Mouse (Mus musculus): ENCODE measurements at regions not wholly inside any gene's neighbourhood (a gene's known extent, or its start where the extent isn't known, plus 50 kb on each side); places are given as distances from the start of the nearest gene placed in this dataset.
"Not testable (repeated sequence)": the region's sequence is repeated elsewhere in the genome, so short reads cannot be mapped to it uniquely, and the experiment has no call there.

- no peak for ATAC-seq (ENCODE audit: insufficient number of reproducible peaks, insufficient read depth, low FRiP score, low TSS enrichment, low read depth)
- no peak overlapping the region for H3K27ac ChIP-seq
- no peaks in the 10 kb centered on the region for H3K27me3 ChIP-seq
- no peaks in the 10 kb centered on the region for H3K36me3 ChIP-seq
- no peak overlapping the region for H3K4me3 ChIP-seq (replicated peaks)
- H3K9me3 ChIP-seq, result no peaks in the 10 kb centered on the region
- H3K4me2 ChIP-seq, result no peak overlapping the region
- peaks cover 4% of the 10 kb centered on the region; the same call in 1 of the 2 replicates for H3K4me1 ChIP-seq (replicated peaks)
- H3K9ac ChIP-seq (replicated peaks), result no peak overlapping the region
- 83% methylated on average over 4 of the region's 4 CpGs for WGBS
These were observed 164.3 kb upstream of the Speer4f2 start for GRCm38 (mm10) chr5:17208554-17209283.

GRCm38 (mm10) chr5:17210723-17211245 is 162.2 kb upstream of the Speer4f2 start:
- Histone ChIP-seq H3K36me3 (no peaks in the 10 kb centered on the region), H3K9ac (replicated peaks) (no peak overlapping the region), H3K27ac (no peak overlapping the region), H3K4me2 (no peak overlapping the region), H3K4me1 (replicated peaks) (peaks cover 4% of the 10 kb centered on the region; the same call in 1 of the 2 replicates), H3K9me3 (no peaks in the 10 kb centered on the region), H3K27me3 (no peaks in the 10 kb centered on the region), H3K4me3 (replicated peaks) (no peak overlapping the region)
- ATAC-seq (ENCODE audit: insufficient number of reproducible peaks, insufficient read depth, low FRiP score, low TSS enrichment, low read depth), result no peak
- WGBS, result 56% methylated on average over 6 of the region's 6 CpGs

- not testable (repeated sequence) for H3K9ac ChIP-seq (replicated peaks); H3K27ac ChIP-seq; H3K4me2 ChIP-seq; H3K9me3 ChIP-seq; H3K4me1 ChIP-seq (replicated peaks); H3K4me3 ChIP-seq (replicated peaks); H3K36me3 ChIP-seq; ATAC-seq (ENCODE audit: insufficient number of reproducible peaks, insufficient read depth, low FRiP score, low TSS enrichment, low read depth); H3K27me3 ChIP-seq
- WGBS, result 62% methylated on average over 1 of the region's 1 CpGs
These were observed 149.4 kb upstream of the Speer4f2 start for GRCm38 (mm10) chr5:17223542-17223941.

- 85% methylated on average over 5 of the region's 5 CpGs for WGBS
- Histone ChIP-seq H3K36me3 (no peaks in the 10 kb centered on the region), H3K4me3 (replicated peaks) (no peak overlapping the region), H3K4me1 (replicated peaks) (no peaks in the 10 kb centered on the region), H3K4me2 (no peak overlapping the region), H3K27me3 (no peaks in the 10 kb centered on the region), H3K27ac (no peak overlapping the region), H3K9me3 (no peaks in the 10 kb centered on the region), H3K9ac (replicated peaks) (no peak overlapping the region)
- no peak for ATAC-seq (ENCODE audit: insufficient number of reproducible peaks, insufficient read depth, low FRiP score, low TSS enrichment, low read depth)
These were observed 125.0 kb upstream of the Speer4f2 start for GRCm38 (mm10) chr5:17247732-17248606.

GRCm38 (mm10) chr5:17260541-17261325 is 112.2 kb upstream of the Speer4f2 start:
- Histone ChIP-seq H3K9ac (replicated peaks) (no peak overlapping the region), H3K36me3 (no peaks in the 10 kb centered on the region), H3K9me3 (no peaks in the 10 kb centered on the region), H3K27me3 (no peaks in the 10 kb centered on the region), H3K27ac (no peak overlapping the region), H3K4me1 (replicated peaks) (no peaks in the 10 kb centered on the region), H3K4me2 (no peak overlapping the region), H3K4me3 (replicated peaks) (no peak overlapping the region)
- no peak for ATAC-seq (ENCODE audit: insufficient number of reproducible peaks, insufficient read depth, low FRiP score, low TSS enrichment, low read depth)
- 80% methylated on average over 2 of the region's 2 CpGs for WGBS

- no peaks in the 10 kb centered on the region for H3K36me3 ChIP-seq
- H3K9me3 ChIP-seq, result no peaks in the 10 kb centered on the region
- no peak overlapping the region for H3K27ac ChIP-seq
- H3K9ac ChIP-seq (replicated peaks), result no peak overlapping the region
- ATAC-seq (ENCODE audit: insufficient number of reproducible peaks, insufficient read depth, low FRiP score, low TSS enrichment, low read depth), result no peak
- 81% methylated on average over 1 of the region's 1 CpGs for WGBS
- no peaks in the 10 kb centered on the region for H3K27me3 ChIP-seq
- no peak overlapping the region for H3K4me2 ChIP-seq
- H3K4me3 ChIP-seq (replicated peaks), result no peak overlapping the region
- H3K4me1 ChIP-seq (replicated peaks), result no peaks in the 10 kb centered on the region
These were observed 110.9 kb upstream of the Speer4f2 start for GRCm38 (mm10) chr5:17262126-17262525.

GRCm38 (mm10) chr5:17271153-17271552 is 101.8 kb upstream of the Speer4f2 start:
- Histone ChIP-seq H3K36me3 (no peaks in the 10 kb centered on the region), H3K27me3 (no peaks in the 10 kb centered on the region), H3K4me2 (no peak overlapping the region), H3K27ac (no peak overlapping the region), H3K4me1 (replicated peaks) (no peaks in the 10 kb centered on the region), H3K9ac (replicated peaks) (no peak overlapping the region), H3K9me3 (no peaks in the 10 kb centered on the region), H3K4me3 (replicated peaks) (no peak overlapping the region)
- ATAC-seq (ENCODE audit: insufficient number of reproducible peaks, insufficient read depth, low FRiP score, low TSS enrichment, low read depth), result no peak
- 91% methylated on average over 2 of the region's 2 CpGs for WGBS

- no peaks in the 10 kb centered on the region for H3K36me3 ChIP-seq
- no peak overlapping the region for H3K27ac ChIP-seq
- 77% methylated on average over 3 of the region's 3 CpGs for WGBS
- no peak overlapping the region for H3K9ac ChIP-seq (replicated peaks)
- no peaks in the 10 kb centered on the region for H3K27me3 ChIP-seq
- ATAC-seq (ENCODE audit: insufficient number of reproducible peaks, insufficient read depth, low FRiP score, low TSS enrichment, low read depth), result no peak
- no peaks in the 10 kb centered on the region for H3K9me3 ChIP-seq
- H3K4me3 ChIP-seq (replicated peaks), result no peak overlapping the region
- H3K4me1 ChIP-seq (replicated peaks), result no peaks in the 10 kb centered on the region
- no peak overlapping the region for H3K4me2 ChIP-seq
These were observed 101.1 kb upstream of the Speer4f2 start for GRCm38 (mm10) chr5:17271722-17272479.

- no peak overlapping the region for H3K4me2 ChIP-seq
- H3K27ac ChIP-seq, result no peak overlapping the region
- H3K36me3 ChIP-seq, result no peaks in the 10 kb centered on the region
- no peak overlapping the region for H3K4me3 ChIP-seq (replicated peaks)
- H3K27me3 ChIP-seq, result no peaks in the 10 kb centered on the region
- no peak overlapping the region for H3K9ac ChIP-seq (replicated peaks)
- no peaks in the 10 kb centered on the region for H3K4me1 ChIP-seq (replicated peaks)
- WGBS, result 91% methylated on average over 2 of the region's 2 CpGs
- no peak for ATAC-seq (ENCODE audit: insufficient number of reproducible peaks, insufficient read depth, low FRiP score, low TSS enrichment, low read depth)
- no peaks in the 10 kb centered on the region for H3K9me3 ChIP-seq
These were observed 97.6 kb upstream of the Speer4f2 start for GRCm38 (mm10) chr5:17275346-17275745.

GRCm38 (mm10) chr5:17276782-17277578 is 96.0 kb upstream of the Speer4f2 start:
- no peaks in the 10 kb centered on the region for H3K36me3 ChIP-seq
- 86% methylated on average over 3 of the region's 3 CpGs for WGBS
- H3K4me2 ChIP-seq, result no peak overlapping the region
- H3K27ac ChIP-seq, result no peak overlapping the region
- H3K4me1 ChIP-seq (replicated peaks), result no peaks in the 10 kb centered on the region
- no peaks in the 10 kb centered on the region for H3K27me3 ChIP-seq
- H3K4me3 ChIP-seq (replicated peaks), result no peak overlapping the region
- H3K9me3 ChIP-seq, result no peaks in the 10 kb centered on the region
- ATAC-seq (ENCODE audit: insufficient number of reproducible peaks, insufficient read depth, low FRiP score, low TSS enrichment, low read depth), result no peak
- no peak overlapping the region for H3K9ac ChIP-seq (replicated peaks)
